Mouse (Mus musculus): ENCODE results near the gene Rnase9.

DNA sequence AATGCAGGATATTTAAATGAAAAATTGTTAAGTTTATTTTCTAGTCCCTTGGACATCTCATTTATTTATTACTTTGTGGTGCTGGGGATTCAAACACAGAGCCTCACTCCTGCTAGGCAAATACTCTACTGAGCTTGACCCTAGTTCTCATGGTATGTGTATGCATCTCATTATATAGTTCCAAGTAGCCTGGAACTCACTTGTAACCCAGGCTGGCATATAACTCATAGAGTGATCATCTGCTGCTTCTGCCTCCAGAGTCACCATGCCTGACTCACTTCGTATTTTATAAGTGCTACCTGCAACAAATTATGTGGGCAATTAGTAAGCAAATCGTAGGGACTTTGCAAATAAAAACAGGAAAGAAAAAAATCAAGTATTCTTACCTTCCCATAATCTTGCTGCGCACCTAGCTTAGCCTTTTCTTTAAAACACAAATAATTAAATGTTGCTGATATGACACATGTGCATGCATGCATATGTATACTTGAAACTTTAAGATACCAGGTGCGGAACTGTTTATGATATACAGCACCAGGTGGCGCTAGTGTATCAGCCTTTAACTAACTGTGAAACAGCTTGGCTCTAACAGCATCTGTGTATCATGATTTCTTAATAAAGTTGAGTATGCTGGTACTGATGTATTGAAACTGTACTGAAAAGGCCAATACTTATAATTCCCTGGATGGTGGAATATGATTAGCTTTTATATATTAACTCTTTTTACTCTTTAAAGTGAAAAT is 15.1 kb downstream of the Rnase9 start:
- TF ChIP-seq CTCF (IDR thresholded peaks at IDR 0.05; ENCODE audit: low read depth, low read length), result peak; percentile 34
- no peak for TF ChIP-seq EP300 (IDR thresholded peaks at IDR 0.05; ENCODE audit: insufficient read depth, low read depth, low read length)

Data from ES-Bruce4 (cell line).